Mouse (Mus musculus) intestine, embryonic 14.5 days (tissue): Measurements from ENCODE around the gene 4930412O13Rik. TPM values are rescaled to one million over a fixed set of nuclear protein-coding genes. Genes with fewer than 3 reads are reported as not detected.

Experiments
- ATAC-seq: fragments of 200-750 bp; cut with Nextera tagmentation; replicated peaks from 2 replicates; pipeline ENCODE4 v1.8.0; 2017; ENCODE audit warnings: low read depth, moderate number of reproducible peaks, moderate TSS enrichment, moderate library complexity; ENCODE audit not compliant: low FRiP score, low TSS enrichment
- DNase-seq: peaks from one replicate; pipeline ENCODE4 v3.0.0-alpha.2; 2018; ENCODE audit warnings: low spot score
- H3K27ac ChIP-seq: fragments of 300-500 bp; sonication (generic); 2 replicates; pipeline ENCODE4 v1.5.1; 2014; ENCODE audit warnings: low read depth, mild to moderate bottlenecking, control low read depth
- H3K27me3 ChIP-seq: fragments of 300-500 bp; sonication (generic); replicated peaks from 2 replicates; pipeline ENCODE4 v1.6.1; 2014; ENCODE audit warnings: low read length, control low read depth; ENCODE audit not compliant: control insufficient read depth, insufficient read depth
- H3K36me3 ChIP-seq: fragments of 300-500 bp; sonication (generic); 2 replicates; pipeline ENCODE4 v1.6.1; 2014; ENCODE audit warnings: low read length, control low read depth; ENCODE audit not compliant: control insufficient read depth, insufficient read depth
- H3K4me1 ChIP-seq: fragments of 300-500 bp; sonication (generic); replicated peaks from 2 replicates; pipeline ENCODE4 v1.6.1; 2014; ENCODE audit warnings: low read length, control low read depth, mixed read lengths; ENCODE audit not compliant: control insufficient read depth, insufficient read depth
- H3K4me2 ChIP-seq: fragments of 300-500 bp; sonication (generic); 2 replicates; pipeline ENCODE4 v1.6.1; 2014; ENCODE audit warnings: low read length
- H3K4me3 ChIP-seq: fragments of 300-500 bp; sonication (generic); 2 replicates; pipeline ENCODE4 v1.5.1; 2014; ENCODE audit warnings: low read depth, low read length, control low read depth, mixed read lengths
- H3K9ac ChIP-seq: fragments of 300-500 bp; sonication (generic); 2 replicates; pipeline ENCODE4 v1.6.1; 2014; ENCODE audit warnings: mild to moderate bottlenecking, low read length
- H3K9me3 ChIP-seq: fragments of 300-500 bp; sonication (generic); 2 replicates; pipeline ENCODE4 v1.6.1; 2016; ENCODE audit warnings: low read length, control low read depth; ENCODE audit not compliant: control insufficient read depth
- WGBS: fragments of 180-500 bp; shearing (Covaris S2); extraction: QIAGEN DNeasy Blood & Tissue Kit; methylation state at CpG from one replicate; pipeline ENCODE4 v1.1.7; 2014; 5-methylcytosine and 5-hydroxymethylcytosine counted together
- polyA plus RNA-seq: library from polyadenylated mRNA; unstranded; fragments of >200 nt; fragmentation: Nextera tagmentation; extraction: Ambion mirVana; gene quantifications from 2 replicates; pipeline ENCODE4 v1.2.1, GENCODE M21; 2014

The 4930412O13Rik gene
- polyA plus RNA-seq, 1 experiment from 2014 or later, result not detected

- no peaks in the 10 kb centered on the region for H3K9me3 ChIP-seq
- 1% methylated on average over 27 of the region's 27 CpGs for whole genome bisulfite sequencing
- DNase-seq, result no peak
- no peak overlapping the region for H3K4me3 ChIP-seq
- no peak overlapping the region for H3K4me2 ChIP-seq
- H3K9ac ChIP-seq, result no peak overlapping the region
- H3K4me1 ChIP-seq, result peaks cover 3% of the 10 kb centered on the region; the same call in 1 of the 2 replicates
- H3K27me3 ChIP-seq, result peaks cover 100% of the 10 kb centered on the region
- no peak for ATAC-seq
- no peaks in the 10 kb centered on the region for H3K36me3 ChIP-seq
- no peak overlapping the region for H3K27ac ChIP-seq
These were observed 2.9 kb downstream of the 4930412O13Rik start for GRCm38 (mm10) chr2:9883803-9884532.

- Histone ChIP-seq H3K27ac (no peak overlapping the region), H3K36me3 (no peaks in the 10 kb centered on the region), H3K27me3 (peaks cover 100% of the 10 kb centered on the region), H3K9ac (no peak overlapping the region), H3K4me3 (no peak overlapping the region), H3K9me3 (no peaks in the 10 kb centered on the region), H3K4me2 (no peak overlapping the region), H3K4me1 (peaks cover 3% of the 10 kb centered on the region; the same call in 1 of the 2 replicates)
- WGBS, result 5% methylated on average over 15 of the region's 15 CpGs
- DNase-seq, result peak; percentile 68
- ATAC-seq, result no peak
These were observed 3.6 kb downstream of the 4930412O13Rik start for GRCm38 (mm10) chr2:9884533-9885216.

- no peak overlapping the region for H3K9ac ChIP-seq
These were observed 4.2 kb downstream of the 4930412O13Rik start for GRCm38 (mm10) chr2:9885217-9885770.

GRCm38 (mm10) chr2:9886031-9886430 lies 5.0 kb downstream of the 4930412O13Rik start:
- Histone ChIP-seq H3K4me2 (no peak overlapping the region), H3K27ac (no peak overlapping the region), H3K27me3 (peaks cover 100% of the 10 kb centered on the region), H3K36me3 (no peaks in the 10 kb centered on the region), H3K9me3 (no peaks in the 10 kb centered on the region), H3K9ac (no peak overlapping the region), H3K4me1 (peaks cover 2% of the 10 kb centered on the region; the same call in 1 of the 2 replicates), H3K4me3 (no peak overlapping the region)
- ATAC-seq (no peak), DNase-seq (no peak)
- WGBS, result 13% methylated on average over 3 of the region's 3 CpGs

More at GRCm38 (mm10) chr2:9885217-9885770, 4.2 kb downstream of the 4930412O13Rik start:
- Histone ChIP-seq H3K4me3 (no peak overlapping the region), H3K4me2 (no peak overlapping the region), H3K27ac (no peak overlapping the region), H3K27me3 (peaks cover 100% of the 10 kb centered on the region), H3K36me3 (no peaks in the 10 kb centered on the region), H3K4me1 (peaks cover 3% of the 10 kb centered on the region; the same call in 1 of the 2 replicates), H3K9me3 (no peaks in the 10 kb centered on the region)
- ATAC-seq, result no peak
- 3% methylated on average over 14 of the region's 14 CpGs for WGBS
- peak; percentile 63 for DNase-seq

GRCm38 (mm10) chr2:9886921-9887610 lies 6.0 kb downstream of the 4930412O13Rik start:
- Histone ChIP-seq H3K27ac (no peak overlapping the region), H3K36me3 (no peaks in the 10 kb centered on the region), H3K4me3 (no peak overlapping the region), H3K4me1 (no peaks in the 10 kb centered on the region; the same call in 1 of the 2 replicates), H3K27me3 (peaks cover 97% of the 10 kb centered on the region), H3K9ac (no peak overlapping the region), H3K4me2 (no peak overlapping the region), H3K9me3 (no peaks in the 10 kb centered on the region)
- DNase-seq (no peak), ATAC-seq (no peak)
- 4% methylated on average over 7 of the region's 7 CpGs for WGBS

GRCm38 (mm10) chr2:9887636-9888035 lies 6.6 kb downstream of the 4930412O13Rik start:
- H3K4me2 ChIP-seq, result no peak overlapping the region
- no peaks in the 10 kb centered on the region for H3K36me3 ChIP-seq
- H3K27ac ChIP-seq, result no peak overlapping the region
- 0% methylated on average over 7 of the region's 7 CpGs for whole genome bisulfite sequencing
- ATAC-seq (no peak), DNase-seq (no peak)
- H3K4me1 ChIP-seq, result no peaks in the 10 kb centered on the region; the same call in 1 of the 2 replicates
- H3K9me3 ChIP-seq, result no peaks in the 10 kb centered on the region
- no peak overlapping the region for H3K9ac ChIP-seq
- no peak overlapping the region for H3K4me3 ChIP-seq
- H3K27me3 ChIP-seq, result peaks cover 97% of the 10 kb centered on the region

GRCm38 (mm10) chr2:9888913-9889650 lies 8.0 kb downstream of the 4930412O13Rik start, which contains the start of gene 9230102O04Rik:
9230102O04Rik (minus strand) TSS chr2:9889540.
- Histone ChIP-seq H3K4me3 (peak within 1 kb of the TSS; percentile 15; the same call in 1 of the 2 replicates), H3K36me3 (no peaks in the 10 kb centered on the region), H3K4me1 (no peaks in the 10 kb centered on the region), H3K9ac (no peak within 1 kb of the TSS), H3K4me2 (peak within 1 kb of the TSS; percentile 31), H3K9me3 (no peaks in the 10 kb centered on the region), H3K27ac (no peak within 1 kb of the TSS), H3K27me3 (peaks cover 97% of the 10 kb centered on the region)
- DNase-seq, result peak; percentile 72
- WGBS, result 1% methylated on average over 30 of the region's 30 CpGs
- peak; percentile 72; the same call in 1 of the 2 replicates for ATAC-seq
